Mouse (Mus musculus): ENCODE data around the gene Id3. TPM values are rescaled to one million over a fixed set of nuclear protein-coding genes. Genes with fewer than 3 reads are reported as not detected.

Gene Id3
- polyA plus RNA-seq, 1 experiment from 2014 or later, result 770 TPM

- Histone ChIP-seq H3K4me2 (replicated peaks) (no peak overlapping the region), H3K27me3 (no peaks in the 10 kb centered on the region), H3K4me1 (no peaks in the 10 kb centered on the region), H3K27ac (no peak overlapping the region; the same call in 1 of the 2 replicates), H3K9me3 (no peaks in the 10 kb centered on the region), H3K36me3 (peaks cover 64% of the 10 kb centered on the region), H3K9ac (no peak overlapping the region), H3K4me3 (no peak overlapping the region)
- 85% methylated on average over 23 of the region's 23 CpGs for WGBS
- ATAC-seq (ENCODE audit: low FRiP score, low read depth), result no peak
These were observed 43.6 kb downstream of the Id3 start for GRCm38 (mm10) chr4:136186739-136187472.

- Histone ChIP-seq H3K4me3 (no peak overlapping the region), H3K27ac (no peak overlapping the region), H3K9ac (no peak overlapping the region), H3K4me1 (no peaks in the 10 kb centered on the region), H3K4me2 (replicated peaks) (no peak overlapping the region), H3K36me3 (peaks cover 84% of the 10 kb centered on the region), H3K9me3 (no peaks in the 10 kb centered on the region), H3K27me3 (no peaks in the 10 kb centered on the region)
- WGBS, result 83% methylated on average over 6 of the region's 6 CpGs
- no peak for ATAC-seq (ENCODE audit: low FRiP score, low read depth)
These were observed 45.9 kb downstream of the Id3 start for GRCm38 (mm10) chr4:136188973-136189737.

GRCm38 (mm10) chr4:136189912-136190311 is 46.6 kb downstream of the Id3 start:
- peaks cover 82% of the 10 kb centered on the region for H3K36me3 ChIP-seq
- H3K4me1 ChIP-seq, result 0 out of 2 replicates have a peak, but pooled peaks cover under 1% of the 10 kb centered on the region
- WGBS, result 86% methylated on average over 8 of the region's 8 CpGs
- no peaks in the 10 kb centered on the region for H3K27me3 ChIP-seq
- no peak overlapping the region for H3K9ac ChIP-seq
- no peak for ATAC-seq (ENCODE audit: low FRiP score, low read depth)
- no peak overlapping the region for H3K4me3 ChIP-seq
- H3K27ac ChIP-seq, result no peak overlapping the region
- no peaks in the 10 kb centered on the region for H3K9me3 ChIP-seq
- H3K4me2 ChIP-seq (replicated peaks), result no peak overlapping the region

GRCm38 (mm10) chr4:136193571-136193970 is 50.3 kb downstream of the Id3 start:
- H3K4me1 ChIP-seq, result peaks cover 9% of the 10 kb centered on the region
- no peaks in the 10 kb centered on the region for H3K27me3 ChIP-seq
- no peak for ATAC-seq (ENCODE audit: low FRiP score, low read depth)
- WGBS, result 76% methylated on average over 3 of the region's 3 CpGs
- H3K36me3 ChIP-seq, result peaks cover 52% of the 10 kb centered on the region
- no peak overlapping the region for H3K27ac ChIP-seq
- H3K9ac ChIP-seq, result no peak overlapping the region
- H3K4me2 ChIP-seq (replicated peaks), result no peak overlapping the region
- H3K4me3 ChIP-seq, result no peak overlapping the region
- H3K9me3 ChIP-seq, result no peaks in the 10 kb centered on the region

- WGBS, result 44% methylated on average over 7 of the region's 7 CpGs
These were observed 51.7 kb downstream of the Id3 start for GRCm38 (mm10) chr4:136195029-136195428.

More at GRCm38 (mm10) chr4:136195029-136195428, 51.7 kb downstream of the Id3 start:
- ATAC-seq (ENCODE audit: low FRiP score, low read depth), result no peak
- Histone ChIP-seq H3K4me3 (no peak overlapping the region), H3K4me2 (replicated peaks) (no peak overlapping the region), H3K36me3 (peaks cover 39% of the 10 kb centered on the region), H3K27ac (no peak overlapping the region), H3K9ac (no peak overlapping the region), H3K9me3 (no peaks in the 10 kb centered on the region), H3K27me3 (no peaks in the 10 kb centered on the region), H3K4me1 (peaks cover 9% of the 10 kb centered on the region)

Other genes with a start within 250 kb of the Id3 start
- 0.32 and 0.51 TPM in 2 replicates for gene Cnr2, start 248.1 kb upstream of the Id3 start, polyA plus RNA-seq (2015; fragmentation: Nextera tagmentation; extraction: Ambion mirVana)
- gene Fuca1, start 222.8 kb upstream of the Id3 start, polyA plus RNA-seq (2015; fragmentation: Nextera tagmentation; extraction: Ambion mirVana), result 69.0 and 73.8 TPM in 2 replicates
- 89.8 and 93.5 TPM in 2 replicates for gene Hmgcl, start 197.0 kb upstream of the Id3 start, polyA plus RNA-seq (2015; fragmentation: Nextera tagmentation; extraction: Ambion mirVana)
- gene Gale, start 179.8 kb upstream of the Id3 start, polyA plus RNA-seq (2015; fragmentation: Nextera tagmentation; extraction: Ambion mirVana), result 49.1 and 51.9 TPM in 2 replicates
- 121 and 124 TPM in 2 replicates for gene Lypla2, start 170.9 kb upstream of the Id3 start, polyA plus RNA-seq (2015; fragmentation: Nextera tagmentation; extraction: Ambion mirVana)
- gene Pithd1, start 156.2 kb upstream of the Id3 start, polyA plus RNA-seq (2015; fragmentation: Nextera tagmentation; extraction: Ambion mirVana), result 57.0 and 58.7 TPM in 2 replicates
- 41.1 and 45.1 TPM in 2 replicates for gene Eloa, start 121.7 kb upstream of the Id3 start, polyA plus RNA-seq (2015; fragmentation: Nextera tagmentation; extraction: Ambion mirVana)
- gene Rpl11, start 90.1 kb upstream of the Id3 start, polyA plus RNA-seq (2015; fragmentation: Nextera tagmentation; extraction: Ambion mirVana), result 481 and 500 TPM in 2 replicates
- 7.9 and 8.7 TPM in 2 replicates for gene E2f2, start 28.9 kb downstream of the Id3 start, polyA plus RNA-seq (2015; fragmentation: Nextera tagmentation; extraction: Ambion mirVana)
- 15.1 and 16.4 TPM in 2 replicates for gene Asap3, start 62.9 kb downstream of the Id3 start, polyA plus RNA-seq (2015; fragmentation: Nextera tagmentation; extraction: Ambion mirVana)
- 8.1 and 9.0 TPM in 2 replicates for gene Tcea3, start 104.2 kb downstream of the Id3 start, polyA plus RNA-seq (2015; fragmentation: Nextera tagmentation; extraction: Ambion mirVana)
- 24.3 and 28.4 TPM in 2 replicates for gene Zfp46, start 141.2 kb downstream of the Id3 start, polyA plus RNA-seq (2015; fragmentation: Nextera tagmentation; extraction: Ambion mirVana)
- gene Hnrnpr, start 167.4 kb downstream of the Id3 start, polyA plus RNA-seq (2015; fragmentation: Nextera tagmentation; extraction: Ambion mirVana), result 262 and 263 TPM in 2 replicates

Data from limb, embryonic 13.5 days (tissue).